Mouse (Mus musculus): Measurements from ENCODE around the gene Mecom. TPM values are rescaled to one million over a fixed set of nuclear protein-coding genes. Genes with fewer than 3 reads are reported as not detected.

The Mecom gene
- polyA plus RNA-seq, 1 experiment, result 4.3 TPM

DNA sequence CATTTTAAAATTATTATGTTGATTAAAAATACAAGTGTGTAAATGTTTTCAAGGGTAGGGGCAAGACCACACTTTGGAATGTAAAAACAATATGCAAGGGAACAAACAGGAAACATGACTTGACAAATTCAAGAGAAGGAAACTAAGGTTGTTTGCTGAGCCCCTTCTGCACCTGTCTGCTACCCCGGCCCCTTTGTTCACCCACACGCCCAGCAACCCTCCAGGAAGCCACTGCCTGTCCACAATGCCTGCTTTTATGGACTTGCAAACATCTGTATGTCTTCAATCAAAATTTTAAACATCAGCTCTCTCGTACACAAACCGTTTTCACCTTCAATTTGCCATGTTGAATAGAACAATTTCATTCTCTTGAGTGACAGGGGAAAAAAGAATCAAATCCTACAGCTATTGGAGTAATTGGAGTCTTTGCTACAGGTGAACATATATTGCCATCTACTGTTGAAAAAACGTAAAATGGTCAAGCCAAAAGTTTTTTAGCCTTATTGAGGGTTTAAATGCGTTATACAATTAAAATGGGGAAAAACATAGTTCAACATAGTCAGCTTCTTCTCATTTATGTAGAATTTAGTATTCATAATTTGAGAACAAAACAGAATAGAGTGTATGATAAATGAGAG is 13.0 kb upstream of the Mecom start:
- TF ChIP-seq POLR2A (IDR thresholded peaks at IDR 0.05; ENCODE audit: borderline replicate concordance, insufficient read depth, low read length), result no peak
- TF ChIP-seq CTCF (IDR thresholded peaks at IDR 0.05; ENCODE audit: borderline replicate concordance, insufficient read depth, low read depth, low read length), result no peak
- WGBS, result 52% methylated on average over 6 of the region's 6 CpGs
- Histone ChIP-seq H3K27ac (ENCODE audit: insufficient read depth, low read length) (no peak overlapping the region), H3K4me1 (ENCODE audit: control insufficient read depth, insufficient read depth, low read length) (no peaks in the 10 kb centered on the region), H3K27me3 (ENCODE audit: control insufficient read depth, insufficient read depth, low read length) (no peaks in the 10 kb centered on the region), H3K4me3 (replicated peaks; ENCODE audit: insufficient read depth, low read depth, low read length) (no peak overlapping the region)
- no peak for DNase-seq

GRCm38 (mm10) chr3:30553741-30554140 is 5.9 kb upstream of the Mecom start:
- 35% methylated on average over 6 of the region's 6 CpGs for WGBS
- no peaks in the 10 kb centered on the region for H3K4me1 ChIP-seq (ENCODE audit: control insufficient read depth, insufficient read depth, low read length)
- H3K4me3 ChIP-seq (replicated peaks; ENCODE audit: insufficient read depth, low read depth, low read length), result no peak overlapping the region
- no peaks in the 10 kb centered on the region; the same call in 1 of the 2 replicates for H3K27me3 ChIP-seq (ENCODE audit: control insufficient read depth, insufficient read depth, low read length)
- TF ChIP-seq CTCF (IDR thresholded peaks at IDR 0.05; ENCODE audit: borderline replicate concordance, insufficient read depth, low read depth, low read length), result no peak
- no peak overlapping the region for H3K27ac ChIP-seq (ENCODE audit: insufficient read depth, low read length)
- no peak for DNase-seq

DNA sequence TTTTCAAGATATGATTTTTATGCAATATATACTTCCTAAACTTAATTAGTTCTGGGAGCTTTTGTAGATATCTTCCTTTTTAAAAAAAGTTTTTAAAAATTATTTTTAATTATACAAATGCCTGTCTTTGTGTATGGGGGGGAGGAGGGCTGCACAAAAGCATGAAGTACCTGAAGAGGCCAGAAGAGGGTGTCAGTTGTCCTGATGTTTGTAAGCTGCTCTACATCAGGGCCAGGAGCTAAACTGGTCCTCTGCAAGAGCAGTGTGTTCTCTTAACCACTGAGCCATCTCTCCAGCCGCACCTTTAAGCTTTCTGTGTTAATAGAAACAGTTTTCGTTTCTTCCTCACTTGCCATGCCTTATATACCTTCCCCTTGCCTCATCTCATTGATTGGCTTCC is 2.4 kb upstream of the Mecom start:
- DNase-seq, result no peak
- H3K27me3 ChIP-seq (ENCODE audit: control insufficient read depth, insufficient read depth, low read length), result peaks cover 1% of the 10 kb centered on the region; the same call in 1 of the 2 replicates
- no peak overlapping the region for H3K4me3 ChIP-seq (replicated peaks; ENCODE audit: insufficient read depth, low read depth, low read length)
- H3K27ac ChIP-seq (ENCODE audit: insufficient read depth, low read length), result no peak overlapping the region
- H3K4me1 ChIP-seq (ENCODE audit: control insufficient read depth, insufficient read depth, low read length), result no peaks in the 10 kb centered on the region
- TF ChIP-seq POLR2A (IDR thresholded peaks at IDR 0.05; ENCODE audit: borderline replicate concordance, insufficient read depth, low read length) (no peak), CTCF (IDR thresholded peaks at IDR 0.05; ENCODE audit: borderline replicate concordance, insufficient read depth, low read depth, low read length) (no peak)
- 74% methylated on average over 2 of the region's 2 CpGs for WGBS

GRCm38 (mm10) chr3:30548928-30549327 is 1.1 kb upstream of the Mecom start:
- DNase-seq, result no peak
- H3K4me3 ChIP-seq (replicated peaks; ENCODE audit: insufficient read depth, low read depth, low read length), result no peak overlapping the region
- 22% methylated on average over 7 of the region's 7 CpGs for WGBS
- no peaks in the 10 kb centered on the region for H3K4me1 ChIP-seq (ENCODE audit: control insufficient read depth, insufficient read depth, low read length)
- peaks cover 1% of the 10 kb centered on the region; the same call in 1 of the 2 replicates for H3K27me3 ChIP-seq (ENCODE audit: control insufficient read depth, insufficient read depth, low read length)
- no peak for TF ChIP-seq POLR2A (IDR thresholded peaks at IDR 0.05; ENCODE audit: borderline replicate concordance, insufficient read depth, low read length)
- no peak for TF ChIP-seq CTCF (IDR thresholded peaks at IDR 0.05; ENCODE audit: borderline replicate concordance, insufficient read depth, low read depth, low read length)
- H3K27ac ChIP-seq (ENCODE audit: insufficient read depth, low read length), result no peak overlapping the region

GRCm38 (mm10) chr3:30546831-30547369 is 908 bp downstream of the Mecom start:
- 6% methylated on average over 11 of the region's 11 CpGs for WGBS
- Histone ChIP-seq H3K4me3 (replicated peaks; ENCODE audit: insufficient read depth, low read depth, low read length) (no peak overlapping the region), H3K4me1 (ENCODE audit: control insufficient read depth, insufficient read depth, low read length) (no peaks in the 10 kb centered on the region), H3K27me3 (ENCODE audit: control insufficient read depth, insufficient read depth, low read length) (peaks cover 1% of the 10 kb centered on the region; the same call in 1 of the 2 replicates), H3K27ac (ENCODE audit: insufficient read depth, low read length) (no peak overlapping the region)
- no peak for TF ChIP-seq POLR2A (IDR thresholded peaks at IDR 0.05; ENCODE audit: borderline replicate concordance, insufficient read depth, low read length)
- no peak for TF ChIP-seq CTCF (IDR thresholded peaks at IDR 0.05; ENCODE audit: borderline replicate concordance, insufficient read depth, low read depth, low read length)
- DNase-seq, result peak; percentile 27 to 40

DNA sequence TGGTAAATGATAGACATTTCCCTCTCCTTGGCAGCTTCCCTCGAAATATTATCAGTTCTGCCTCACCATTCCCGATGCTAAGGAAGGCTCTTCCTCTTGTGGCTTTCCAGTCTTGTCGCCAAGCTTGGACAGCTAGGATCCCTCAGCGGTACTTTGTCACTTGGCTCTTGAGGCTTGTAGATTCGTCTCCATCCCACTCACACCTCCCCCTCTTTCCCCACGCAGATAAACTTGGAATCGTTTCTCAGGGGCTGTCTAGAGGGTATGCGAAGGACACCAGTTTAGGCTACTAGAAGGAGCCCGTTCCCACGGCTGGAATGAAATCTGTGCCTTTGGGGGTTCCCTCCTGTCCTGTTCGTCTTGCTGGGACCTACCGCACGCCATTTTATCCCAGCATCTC is 1.4 kb downstream of the Mecom start:
- 4% methylated on average over 13 of the region's 13 CpGs for WGBS
- H3K4me3 ChIP-seq (replicated peaks; ENCODE audit: insufficient read depth, low read depth, low read length), result no peak overlapping the region
- DNase-seq, result no peak
- H3K4me1 ChIP-seq (ENCODE audit: control insufficient read depth, insufficient read depth, low read length), result no peaks in the 10 kb centered on the region
- no peak overlapping the region for H3K27ac ChIP-seq (ENCODE audit: insufficient read depth, low read length)
- TF ChIP-seq POLR2A (IDR thresholded peaks at IDR 0.05; ENCODE audit: borderline replicate concordance, insufficient read depth, low read length) (no peak), CTCF (IDR thresholded peaks at IDR 0.05; ENCODE audit: borderline replicate concordance, insufficient read depth, low read depth, low read length) (no peak)
- H3K27me3 ChIP-seq (ENCODE audit: control insufficient read depth, insufficient read depth, low read length), result peaks cover 1% of the 10 kb centered on the region; the same call in 1 of the 2 replicates

DNA sequence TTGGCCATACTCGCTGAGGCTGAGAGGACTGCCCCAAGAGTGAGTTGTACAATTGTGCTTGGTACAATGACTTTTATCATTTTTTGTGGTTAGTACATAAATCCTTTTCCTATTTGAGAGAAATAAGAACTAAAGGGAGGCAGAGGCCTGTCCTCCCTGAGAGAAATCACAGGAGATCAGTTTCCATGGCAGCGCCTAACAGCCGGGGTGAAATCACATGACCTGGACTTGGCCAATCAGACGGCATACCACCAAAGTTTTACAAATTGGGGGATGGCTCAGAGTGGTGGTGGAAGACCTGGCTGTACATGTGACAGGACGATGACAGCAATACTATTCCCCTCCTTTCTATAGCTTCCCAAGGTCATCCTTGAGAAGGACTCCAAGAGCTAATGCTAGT is 2.6 kb downstream of the Mecom start:
- Histone ChIP-seq H3K4me1 (ENCODE audit: control insufficient read depth, insufficient read depth, low read length) (no peaks in the 10 kb centered on the region), H3K27ac (ENCODE audit: insufficient read depth, low read length) (no peak overlapping the region), H3K4me3 (replicated peaks; ENCODE audit: insufficient read depth, low read depth, low read length) (no peak overlapping the region), H3K27me3 (ENCODE audit: control insufficient read depth, insufficient read depth, low read length) (peaks cover 1% of the 10 kb centered on the region; the same call in 1 of the 2 replicates)
- no peak for DNase-seq
- TF ChIP-seq CTCF (IDR thresholded peaks at IDR 0.05; ENCODE audit: borderline replicate concordance, insufficient read depth, low read depth, low read length) (no peak), POLR2A (IDR thresholded peaks at IDR 0.05; ENCODE audit: borderline replicate concordance, insufficient read depth, low read length) (no peak)
- WGBS, result 87% methylated on average over 5 of the region's 5 CpGs

- 28% methylated on average over 5 of the region's 5 CpGs for WGBS
- Histone ChIP-seq H3K4me1 (ENCODE audit: control insufficient read depth, insufficient read depth, low read length) (no peaks in the 10 kb centered on the region), H3K27ac (ENCODE audit: insufficient read depth, low read length) (no peak overlapping the region), H3K27me3 (ENCODE audit: control insufficient read depth, insufficient read depth, low read length) (peaks cover 1% of the 10 kb centered on the region; the same call in 1 of the 2 replicates), H3K4me3 (replicated peaks; ENCODE audit: insufficient read depth, low read depth, low read length) (no peak overlapping the region)
- no peak for TF ChIP-seq CTCF (IDR thresholded peaks at IDR 0.05; ENCODE audit: borderline replicate concordance, insufficient read depth, low read depth, low read length)
- no peak for TF ChIP-seq POLR2A (IDR thresholded peaks at IDR 0.05; ENCODE audit: borderline replicate concordance, insufficient read depth, low read length)
- DNase-seq, result no peak
Observed at GRCm38 (mm10) chr3:30544305-30544704, 3.5 kb downstream of the Mecom start.
